Mouse (Mus musculus): ENCODE data around the gene Golt1b. TPM values are rescaled to one million over a fixed set of nuclear protein-coding genes. Genes with fewer than 3 reads are reported as not detected.
A peak's percentile ranks its signal among the peaks of the same experiment; 100 is the strongest.

The Golt1b gene
- polyA plus RNA-seq (2012; rRNA removed), result 25.6 and 26.4 TPM in 2 replicates

DNA sequence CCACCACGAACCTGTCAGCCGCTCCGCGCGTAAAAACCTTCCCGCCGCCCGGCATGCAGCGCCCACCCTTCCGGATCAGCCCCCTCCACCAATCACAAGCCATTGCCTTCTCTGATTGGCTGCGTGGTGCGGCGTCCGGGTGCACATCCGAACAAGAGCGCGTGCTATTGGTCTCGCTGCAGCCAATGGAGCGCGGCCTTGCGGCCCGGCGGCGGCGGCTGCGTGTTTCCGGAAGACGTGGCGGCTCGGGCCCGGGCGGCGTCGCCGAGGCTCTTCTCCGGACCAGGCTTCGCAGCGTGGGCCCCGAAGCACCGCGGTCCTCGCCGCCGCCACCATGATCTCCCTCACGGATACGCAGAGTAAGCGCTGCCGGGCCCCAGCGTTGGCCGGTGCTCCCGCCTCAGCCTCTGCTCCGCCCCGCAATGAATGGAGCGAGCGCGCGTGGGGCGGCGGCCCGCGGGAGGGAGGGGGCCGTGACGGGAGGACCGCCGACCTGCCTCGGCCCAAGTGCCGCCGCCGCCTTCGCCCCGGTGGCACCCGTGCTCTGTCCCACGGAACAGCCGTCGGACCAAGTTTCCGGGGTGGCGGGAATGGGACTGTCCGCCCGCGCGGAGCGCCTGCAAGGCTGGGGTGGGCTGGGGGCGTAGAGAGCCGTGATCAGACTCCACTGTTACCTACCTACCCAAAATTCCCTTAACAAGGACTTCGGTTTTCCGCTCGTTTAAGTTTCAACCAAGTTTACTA is at the start of gene Golt1b, which contains the start of gene Recql:
Gene Golt1b (plus strand): TSS at position 211 of the 744 bp plus-strand sequence.
Gene Recql (minus strand): TSS at position 77 of the 744 bp plus-strand sequence.
- H3K4me3 ChIP-seq (replicated peaks; ENCODE audit: insufficient read depth, low read depth, low read length), result peak within 1 kb of the TSS; percentile 88
- TF ChIP-seq POLR2A (IDR thresholded peaks at IDR 0.05; ENCODE audit: borderline replicate concordance, insufficient read depth, low read length) (peak; percentile 56; the same call in 1 of the 2 replicates), CTCF (IDR thresholded peaks at IDR 0.05; ENCODE audit: borderline replicate concordance, insufficient read depth, low read depth, low read length) (no peak)
- DNase-seq, result peak; percentile 98 to 99
- peak within 1 kb of the TSS; percentile 42 for H3K27ac ChIP-seq (ENCODE audit: insufficient read depth, low read length)
- WGBS, result under 1% methylated on average over 87 of the region's 87 CpGs
- no peaks in the 10 kb centered on the region for H3K27me3 ChIP-seq (ENCODE audit: control insufficient read depth, insufficient read depth, low read length)
- H3K4me1 ChIP-seq (ENCODE audit: control insufficient read depth, insufficient read depth, low read length), result peaks cover 2% of the 10 kb centered on the region; the same call in 1 of the 2 replicates

DNA sequence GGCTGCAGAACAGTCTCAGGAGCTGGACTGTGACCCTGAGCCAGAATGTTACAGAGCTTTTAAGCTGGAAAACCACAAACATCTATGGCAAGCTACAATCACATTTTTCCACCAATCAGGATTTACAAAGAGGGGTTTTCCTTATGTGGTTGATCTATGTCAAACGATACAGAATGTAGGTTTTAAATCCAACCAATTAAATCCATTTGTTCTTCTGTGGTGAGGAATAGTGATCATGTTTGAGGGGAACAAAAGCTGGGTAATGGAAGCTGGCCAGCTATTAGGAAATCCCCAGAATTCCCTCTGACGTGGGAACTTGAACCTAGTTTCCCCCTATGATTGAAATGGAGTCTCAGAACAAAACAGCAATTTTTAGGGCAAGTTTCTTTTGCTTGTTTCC is 48.1 kb upstream of the Golt1b start:
- WGBS, result 64% methylated on average over 2 of the region's 2 CpGs
- Histone ChIP-seq H3K27me3 (ENCODE audit: control insufficient read depth, insufficient read depth, low read length) (no peaks in the 10 kb centered on the region), H3K4me3 (replicated peaks; ENCODE audit: insufficient read depth, low read depth, low read length) (no peak overlapping the region), H3K27ac (ENCODE audit: insufficient read depth, low read length) (no peak overlapping the region), H3K4me1 (ENCODE audit: control insufficient read depth, insufficient read depth, low read length) (no peaks in the 10 kb centered on the region)
- TF ChIP-seq POLR2A (IDR thresholded peaks at IDR 0.05; ENCODE audit: borderline replicate concordance, insufficient read depth, low read length), result no peak
- no peak for TF ChIP-seq CTCF (IDR thresholded peaks at IDR 0.05; ENCODE audit: borderline replicate concordance, insufficient read depth, low read depth, low read length)
- no peak for DNase-seq

DNA sequence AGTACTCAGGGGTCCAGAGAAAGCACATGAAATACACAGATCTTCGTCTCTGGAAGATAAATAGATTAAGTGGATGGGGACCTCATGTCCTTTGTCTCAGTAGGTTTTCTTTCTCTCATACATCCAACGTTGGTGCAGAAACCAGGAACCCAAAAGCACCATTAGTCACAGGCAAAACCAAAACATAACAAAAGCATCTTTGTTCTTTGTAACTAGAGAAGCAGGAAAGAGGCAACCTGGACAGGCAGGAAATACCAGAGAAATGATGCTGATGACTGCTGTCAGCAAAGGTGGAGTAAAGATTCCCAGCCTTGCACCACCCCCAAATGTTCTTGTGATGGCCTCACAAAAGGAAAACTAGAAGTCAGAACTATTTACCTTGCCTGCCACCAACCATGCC is 47.4 kb upstream of the Golt1b start:
- H3K27me3 ChIP-seq (ENCODE audit: control insufficient read depth, insufficient read depth, low read length), result no peaks in the 10 kb centered on the region
- WGBS, result 45% methylated on average over 2 of the region's 2 CpGs
- no peak overlapping the region for H3K27ac ChIP-seq (ENCODE audit: insufficient read depth, low read length)
- no peak for DNase-seq
- no peak for TF ChIP-seq CTCF (IDR thresholded peaks at IDR 0.05; ENCODE audit: borderline replicate concordance, insufficient read depth, low read depth, low read length)
- no peak for TF ChIP-seq POLR2A (IDR thresholded peaks at IDR 0.05; ENCODE audit: borderline replicate concordance, insufficient read depth, low read length)
- no peak overlapping the region for H3K4me3 ChIP-seq (replicated peaks; ENCODE audit: insufficient read depth, low read depth, low read length)
- H3K4me1 ChIP-seq (ENCODE audit: control insufficient read depth, insufficient read depth, low read length), result no peaks in the 10 kb centered on the region

DNA sequence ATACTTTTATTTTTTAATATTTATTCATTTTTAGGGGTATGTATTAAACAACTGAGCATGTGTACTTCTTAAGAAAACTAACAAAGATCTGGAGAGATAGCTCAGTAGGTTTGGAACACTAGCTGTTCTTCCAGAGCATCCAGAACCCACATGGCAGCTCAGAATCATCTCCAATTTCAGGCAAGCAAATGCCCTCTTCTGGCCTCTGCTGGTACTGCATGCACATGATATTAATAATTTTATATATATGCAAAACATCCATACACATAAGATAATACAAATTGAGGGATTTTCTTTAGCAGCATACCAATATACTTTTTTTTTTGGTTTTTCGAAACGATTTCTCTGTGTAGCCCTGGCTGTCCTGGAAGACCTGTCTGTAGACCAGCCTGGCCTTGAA is 43.5 kb upstream of the Golt1b start:
- Histone ChIP-seq H3K4me1 (ENCODE audit: control insufficient read depth, insufficient read depth, low read length) (no peaks in the 10 kb centered on the region; the same call in 1 of the 2 replicates), H3K27ac (ENCODE audit: insufficient read depth, low read length) (no peak overlapping the region), H3K4me3 (replicated peaks; ENCODE audit: insufficient read depth, low read depth, low read length) (no peak overlapping the region), H3K27me3 (ENCODE audit: control insufficient read depth, insufficient read depth, low read length) (no peaks in the 10 kb centered on the region)
- no peak for DNase-seq
- 76% methylated on average over 2 of the region's 2 CpGs for WGBS
- TF ChIP-seq POLR2A (IDR thresholded peaks at IDR 0.05; ENCODE audit: borderline replicate concordance, insufficient read depth, low read length) (no peak), CTCF (IDR thresholded peaks at IDR 0.05; ENCODE audit: borderline replicate concordance, insufficient read depth, low read depth, low read length) (peak; percentile 34; the same call in 1 of the 2 replicates)

DNA sequence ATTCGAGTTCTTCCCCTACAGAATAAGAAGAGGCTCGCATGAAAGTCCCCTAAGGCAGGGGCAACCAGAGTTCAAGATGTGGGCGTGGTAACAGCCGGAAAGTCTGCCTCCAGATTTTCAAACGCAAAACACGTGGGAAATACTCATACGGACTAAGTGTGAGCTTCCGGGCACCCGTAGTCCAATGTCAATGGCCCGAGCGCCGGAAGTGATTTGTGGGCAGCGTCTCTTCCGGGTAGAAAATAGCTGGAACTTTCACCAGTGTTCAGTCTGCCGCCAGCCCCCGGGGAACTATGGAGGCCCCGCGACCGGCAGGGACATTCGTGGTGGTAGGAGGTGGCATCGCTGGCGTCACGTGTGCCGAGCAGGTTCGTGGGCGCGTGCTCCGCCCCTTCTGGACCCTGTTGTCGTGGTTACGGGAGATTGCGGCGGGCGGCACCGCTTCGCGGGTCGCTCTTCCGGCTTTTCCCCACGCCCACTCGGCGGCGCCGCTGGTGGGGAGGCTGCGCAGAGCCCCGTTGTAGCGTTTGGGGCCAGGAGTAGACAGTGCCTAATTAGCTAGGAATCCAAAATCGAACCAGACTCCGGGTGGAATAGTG is 41.5 kb upstream of the Golt1b start, which contains the start of gene Pyroxd1:
Gene Pyroxd1 (plus strand): TSS at position 215 of the 599 bp plus-strand sequence.
- H3K4me3 ChIP-seq (replicated peaks; ENCODE audit: insufficient read depth, low read depth, low read length), result peak within 1 kb of the TSS; percentile 69
- WGBS, result under 1% methylated on average over 48 of the region's 48 CpGs

DNA sequence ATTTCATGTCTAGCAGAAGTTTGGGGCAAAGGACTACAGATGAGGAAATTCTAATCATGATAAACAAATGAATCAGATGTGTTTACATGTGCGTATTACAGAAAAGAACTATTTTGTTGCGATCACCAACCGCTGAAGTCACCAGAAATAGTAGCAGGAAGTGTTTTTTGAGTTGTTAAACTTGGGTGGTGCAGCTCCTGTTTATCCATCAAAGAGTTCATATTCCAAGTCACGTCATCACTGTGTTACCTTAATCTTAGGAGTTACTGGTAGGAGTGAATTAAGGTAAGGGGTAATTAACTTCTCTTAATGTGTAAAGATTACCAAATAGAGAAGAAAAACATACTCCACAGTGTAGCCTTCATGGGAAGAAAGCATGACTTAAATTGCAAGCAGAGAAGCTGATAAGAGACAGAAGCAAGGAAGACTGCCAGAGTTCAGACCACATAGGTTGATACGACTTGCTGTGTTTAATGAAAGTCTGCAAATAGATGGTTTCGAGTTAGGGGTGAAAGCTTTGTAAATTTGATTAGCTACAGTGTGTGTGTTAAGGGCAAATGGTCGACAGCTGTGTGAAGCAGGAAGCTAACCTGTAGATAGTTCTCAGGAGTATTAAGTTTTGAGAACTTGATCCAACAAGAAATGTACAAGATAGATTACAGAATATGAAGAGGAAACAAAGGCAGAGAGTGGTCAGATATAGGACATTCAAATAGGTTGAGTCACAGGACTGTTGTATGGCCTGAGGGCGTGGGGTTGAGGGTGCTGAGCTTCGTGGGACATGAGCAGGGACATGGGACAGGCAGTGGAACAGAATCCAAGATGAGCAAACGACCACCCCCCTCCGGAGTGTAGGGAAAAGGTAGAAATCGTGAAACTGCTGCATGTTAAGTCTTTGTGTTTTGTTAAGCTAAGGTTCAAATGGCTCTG is 40.6 kb upstream of the Golt1b start:
- 49% methylated on average over 12 of the region's 12 CpGs for whole genome bisulfite sequencing
- H3K4me1 ChIP-seq (ENCODE audit: control insufficient read depth, insufficient read depth, low read length), result no peaks in the 10 kb centered on the region; the same call in 1 of the 2 replicates
- no peak overlapping the region for H3K27ac ChIP-seq (ENCODE audit: insufficient read depth, low read length)
- no peak for TF ChIP-seq CTCF (IDR thresholded peaks at IDR 0.05; ENCODE audit: borderline replicate concordance, insufficient read depth, low read depth, low read length)
- TF ChIP-seq POLR2A (IDR thresholded peaks at IDR 0.05; ENCODE audit: borderline replicate concordance, insufficient read depth, low read length), result no peak
- H3K27me3 ChIP-seq (ENCODE audit: control insufficient read depth, insufficient read depth, low read length), result no peaks in the 10 kb centered on the region
- no peak for DNase-seq
- H3K4me3 ChIP-seq (replicated peaks; ENCODE audit: insufficient read depth, low read depth, low read length), result peak overlapping the region; percentile 69

More for the DNA sequence above, 41.5 kb upstream of the Golt1b start, which contains the start of gene Pyroxd1:
- no peak within 1 kb of the TSS for H3K27ac ChIP-seq (ENCODE audit: insufficient read depth, low read length)
- peak; percentile 86 to 87 for DNase-seq
- TF ChIP-seq CTCF (IDR thresholded peaks at IDR 0.05; ENCODE audit: borderline replicate concordance, insufficient read depth, low read depth, low read length) (no peak), POLR2A (IDR thresholded peaks at IDR 0.05; ENCODE audit: borderline replicate concordance, insufficient read depth, low read length) (no peak)
- H3K4me1 ChIP-seq (ENCODE audit: control insufficient read depth, insufficient read depth, low read length), result no peaks in the 10 kb centered on the region; the same call in 1 of the 2 replicates
- no peaks in the 10 kb centered on the region for H3K27me3 ChIP-seq (ENCODE audit: control insufficient read depth, insufficient read depth, low read length)

Data from cerebellum, adult 2 months (tissue).